Mouse (Mus musculus): ENCODE data around the gene Traip.
"Not testable (repeated sequence)": the region's sequence is repeated elsewhere in the genome, so short reads cannot be mapped to it uniquely, and the experiment has no call there.

The Traip gene

DNA sequence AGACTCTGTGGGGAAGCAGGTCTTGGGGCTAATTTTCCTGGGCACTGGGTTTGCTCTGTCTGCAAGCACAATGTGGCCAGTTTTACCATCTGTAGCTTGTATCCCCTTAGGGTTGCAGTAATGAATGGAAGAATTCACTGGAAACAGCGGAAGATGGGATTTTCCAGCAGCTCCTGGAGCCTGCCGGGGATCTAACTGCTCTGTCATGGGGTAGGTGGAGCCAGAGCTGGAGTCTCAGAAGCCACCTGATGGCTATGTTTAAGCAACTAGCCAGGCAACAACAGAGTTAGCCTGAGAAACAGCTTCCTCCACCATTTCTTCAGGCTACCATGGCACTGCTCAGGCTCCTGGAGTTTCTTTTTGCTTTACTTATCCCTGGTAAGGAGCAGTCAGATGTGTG lies 42.3 kb downstream of the Traip start, which contains the start of gene Cdhr4:
TSS of gene Cdhr4 (plus strand) at position 301 of the 400 bp plus-strand sequence.
- in situ Hi-C loops (cut with MboI; ENCODE audit: unreplicated experiment in 2 of 2) = no loop called here

DNA sequence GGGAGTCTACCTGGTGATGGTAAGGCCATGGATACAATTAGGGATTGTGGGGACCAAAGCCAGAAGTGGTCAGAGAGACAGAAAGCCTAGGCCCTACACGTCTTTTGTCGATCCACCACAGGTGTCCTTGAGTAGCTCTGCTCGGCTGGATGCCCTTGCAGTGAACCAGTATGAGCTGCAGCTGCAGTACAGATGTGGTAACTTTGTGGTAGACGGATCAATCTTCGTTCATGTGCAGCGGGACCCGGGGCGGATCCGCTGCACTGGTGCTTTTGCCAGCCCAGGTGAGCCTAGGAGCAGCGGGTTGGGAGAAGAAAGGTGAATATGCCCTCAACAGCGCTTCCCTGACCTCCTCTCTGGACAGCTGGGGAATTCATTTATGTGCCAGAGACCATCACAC lies 43.1 kb downstream of the Traip start:
- in situ Hi-C loops (cut with MboI; ENCODE audit: unreplicated experiment in 2 of 2) = no loop called here

DNA sequence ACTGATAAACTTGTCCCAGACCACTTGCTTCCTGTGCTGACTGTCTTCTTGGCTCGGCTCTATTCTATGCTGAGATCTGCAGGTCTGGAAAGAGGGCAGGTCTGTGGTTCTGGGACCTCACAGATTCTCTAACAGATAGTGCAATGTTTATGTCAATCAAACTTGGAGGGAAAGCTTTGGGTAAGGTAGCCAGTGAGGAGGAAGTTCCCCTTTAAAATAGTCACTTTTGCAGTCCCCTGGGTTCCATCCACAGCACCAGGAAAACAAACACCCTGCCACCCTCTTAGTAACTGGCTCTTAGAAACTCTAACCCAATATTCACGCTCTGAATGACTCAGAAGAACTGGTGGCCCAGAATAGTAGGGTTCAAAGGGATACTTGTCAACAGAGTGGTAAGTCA lies 44.5 kb downstream of the Traip start:
- in situ Hi-C loops (cut with MboI; ENCODE audit: unreplicated experiment in 2 of 2) = no loop called here

DNA sequence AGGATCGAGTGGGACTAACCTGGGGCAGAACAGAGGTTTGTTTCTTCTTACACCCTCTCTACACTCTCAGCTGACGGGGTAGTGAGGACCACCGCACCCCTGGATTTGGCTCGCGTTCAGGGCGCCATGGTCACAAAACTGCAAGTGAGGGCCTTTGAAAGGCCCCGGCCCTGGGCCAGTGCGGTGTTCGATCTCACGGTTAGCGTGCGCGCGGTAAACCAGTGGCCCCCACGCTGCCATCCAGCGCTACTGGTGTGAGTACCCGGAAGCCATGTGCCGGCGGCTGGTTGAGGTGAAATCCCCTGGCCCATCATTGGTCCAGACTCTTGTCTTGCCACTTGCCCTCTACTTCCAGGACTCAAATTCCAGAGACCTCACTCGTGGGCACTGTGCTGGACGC lies 45.6 kb downstream of the Traip start:
- in situ Hi-C loops (cut with MboI; ENCODE audit: unreplicated experiment in 2 of 2) = loop anchor here (5.0 kb wide), 1 partner anchor 33 kb away; no protein-coding TSS in a partner anchor

DNA sequence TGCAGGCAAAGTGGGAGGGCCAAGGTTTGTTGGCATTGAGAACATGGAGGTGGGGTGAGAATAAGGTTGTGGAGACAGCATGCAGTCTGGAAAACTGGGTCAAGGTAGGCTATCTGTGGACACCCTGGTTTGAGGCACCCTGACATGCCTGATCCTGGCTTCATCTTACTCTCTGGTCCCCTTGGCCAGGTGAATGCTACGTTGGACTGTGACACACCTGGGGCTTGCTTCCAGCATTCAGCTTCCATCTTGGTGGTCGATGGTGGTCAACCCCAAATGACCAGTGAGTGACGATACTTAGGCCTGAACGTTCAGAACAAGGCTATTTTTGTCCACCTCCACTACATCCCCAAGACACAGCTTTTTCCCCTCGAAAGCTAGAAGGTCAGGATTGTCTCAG lies 46.1 kb downstream of the Traip start, which contains the start of gene Gm20662:
TSS of gene Gm20662 (plus strand) at position 301 of the 400 bp plus-strand sequence.
- in situ Hi-C loops (cut with MboI; ENCODE audit: unreplicated experiment in 2 of 2) = loop anchor here (5.0 kb wide), 1 partner anchor 34 kb away; no protein-coding TSS in a partner anchor

DNA sequence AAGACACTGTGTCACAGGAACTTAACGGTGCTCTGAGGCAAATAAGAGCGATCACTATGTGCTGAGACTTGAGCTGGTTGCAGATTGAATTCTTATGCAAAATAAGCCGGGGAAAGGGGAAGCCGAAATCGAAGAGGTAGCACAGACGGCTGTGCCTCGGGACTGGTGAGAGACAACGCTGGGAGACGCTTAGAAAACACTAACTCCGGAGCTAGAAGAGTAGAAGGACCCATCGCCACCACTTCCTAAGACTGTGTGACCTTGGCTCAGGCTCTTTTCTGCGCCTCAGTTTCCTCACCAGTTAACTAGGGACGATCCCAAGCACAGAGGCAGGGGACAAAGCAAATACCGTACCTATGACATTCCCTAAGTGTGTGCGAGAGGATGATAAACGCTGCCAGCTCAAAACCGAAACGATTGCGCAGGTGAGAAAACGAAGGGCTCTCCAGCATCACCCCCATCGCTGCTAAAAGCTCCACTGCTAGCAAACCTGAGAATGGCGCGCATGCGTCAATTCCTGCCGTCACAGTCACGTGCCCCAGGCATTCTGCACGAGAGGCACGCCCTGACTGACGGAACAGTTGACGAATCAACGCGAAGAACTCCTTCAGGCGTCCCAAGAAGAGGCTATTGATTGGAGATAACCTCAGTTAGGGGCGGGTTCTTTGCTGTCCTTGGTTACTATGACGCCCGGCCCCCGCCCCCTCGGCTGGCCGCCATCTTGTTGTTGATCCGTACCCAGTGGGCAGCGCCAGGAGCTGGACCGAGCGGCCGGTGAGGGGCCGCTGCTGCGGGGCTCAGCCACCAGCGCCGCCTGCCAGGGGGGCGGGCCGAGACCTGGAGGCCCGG lies 52.2 kb downstream of the Traip start, which contains the start of gene Ip6k1:
TSS of gene Ip6k1 (plus strand) at position 580 of the 849 bp plus-strand sequence.
- in situ Hi-C loops (cut with MboI; ENCODE audit: unreplicated experiment in 2 of 2) = no loop called here

DNA sequence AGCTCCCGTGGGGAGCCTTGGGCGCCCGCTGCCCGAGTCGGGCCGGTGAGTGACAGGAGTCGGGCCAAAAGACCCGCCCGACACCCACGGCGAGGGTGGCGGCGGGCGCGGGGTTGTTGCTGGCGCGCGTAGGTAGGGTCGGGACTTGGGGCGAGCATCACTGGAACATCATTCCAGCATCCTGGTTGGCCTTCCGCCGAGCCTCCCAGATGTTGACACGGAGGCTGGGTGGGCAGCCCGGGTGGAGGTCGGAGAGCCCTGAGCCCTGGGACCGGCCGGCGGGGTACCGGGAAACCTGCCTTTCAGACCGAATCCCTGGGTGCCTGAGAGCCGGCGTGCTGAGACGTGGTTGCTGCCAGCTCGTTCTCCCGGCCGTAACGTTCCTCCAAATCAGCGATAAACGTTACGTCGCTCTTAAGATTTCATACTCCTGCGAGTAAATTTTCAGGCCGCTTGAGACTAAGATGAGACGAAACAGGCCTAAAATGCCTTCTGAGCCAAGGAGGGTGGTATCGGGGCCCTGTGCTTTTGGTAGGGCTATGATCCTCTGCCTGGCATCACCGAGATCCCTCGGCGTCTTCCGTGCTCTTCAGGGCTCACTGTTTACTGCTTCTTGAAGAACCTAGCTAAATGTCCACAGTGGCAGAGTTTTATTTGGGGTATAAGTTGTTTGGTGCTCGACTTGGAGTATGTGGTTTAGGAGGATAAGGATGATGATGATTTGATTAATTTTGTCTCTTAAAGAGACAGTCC lies 53.0 kb downstream of the Traip start:
- in situ Hi-C loops (cut with MboI; ENCODE audit: unreplicated experiment in 2 of 2) = no loop called here

DNA sequence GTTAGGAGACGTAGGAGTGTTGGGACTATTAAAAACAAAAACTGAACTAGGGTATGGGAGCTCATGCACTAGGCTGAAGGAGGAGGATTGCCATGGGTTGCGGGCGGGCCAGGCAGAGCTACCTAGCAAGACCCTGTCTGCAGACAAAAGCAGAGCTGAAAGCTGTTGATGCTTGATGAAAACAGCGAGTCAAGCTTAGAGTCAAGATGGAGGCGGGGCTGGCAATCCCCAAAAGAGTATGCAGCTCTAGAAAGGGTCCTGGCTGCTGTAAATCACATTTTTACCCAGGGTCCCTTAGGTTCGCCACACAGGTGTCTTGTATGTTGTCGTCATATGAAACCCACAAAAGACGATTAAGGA lies 53.6 kb downstream of the Traip start:
- in situ Hi-C loops (cut with MboI; ENCODE audit: unreplicated experiment in 2 of 2) = no loop called here

DNA sequence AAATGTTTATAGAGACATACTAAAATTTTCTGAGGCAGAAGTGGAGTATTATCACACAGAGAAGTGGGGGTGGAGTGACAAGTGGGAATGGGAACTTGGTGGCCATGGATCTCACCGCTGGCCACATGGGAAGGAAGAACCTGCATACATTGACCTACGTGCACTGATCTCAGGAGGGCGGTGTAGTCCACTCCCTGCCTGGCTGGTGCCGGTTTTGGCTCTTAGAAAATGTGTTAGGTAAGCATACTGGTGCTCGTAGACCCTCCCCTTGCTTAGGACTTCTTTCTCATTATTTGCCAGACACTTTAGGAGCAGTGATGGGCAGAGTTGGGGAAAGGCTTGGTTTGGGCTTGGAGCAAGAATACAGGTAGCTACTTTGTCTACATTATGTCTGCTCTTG lies 58.1 kb downstream of the Traip start:
- in situ Hi-C loops (cut with MboI; ENCODE audit: unreplicated experiment in 2 of 2) = loop anchor here in 1 of 2 experiments (5.0 kb wide), 1 partner anchor 39 kb away; the partner anchor contains the start of gene Gmppb

DNA sequence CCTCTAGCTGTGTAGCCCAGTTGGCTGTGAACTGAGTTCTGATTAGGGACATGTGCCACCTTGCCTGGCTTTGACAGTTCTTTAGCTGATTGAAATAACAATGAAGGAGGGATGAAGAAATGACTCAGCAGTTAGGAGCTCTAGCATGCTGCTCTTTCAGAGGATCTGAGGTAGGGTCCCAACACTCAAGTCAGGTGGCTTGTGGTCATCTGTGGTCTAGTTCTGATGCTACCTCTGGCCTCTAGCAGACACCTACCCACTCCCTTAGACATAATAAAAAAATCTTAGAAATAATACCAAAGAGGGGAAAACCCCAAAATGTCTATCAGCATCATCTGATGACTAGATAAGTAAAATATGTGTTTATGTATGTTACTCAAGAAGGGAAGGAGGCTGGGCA lies 60.4 kb downstream of the Traip start:
- in situ Hi-C loops (cut with MboI; ENCODE audit: unreplicated experiment in 2 of 2) = no loop called here

DNA sequence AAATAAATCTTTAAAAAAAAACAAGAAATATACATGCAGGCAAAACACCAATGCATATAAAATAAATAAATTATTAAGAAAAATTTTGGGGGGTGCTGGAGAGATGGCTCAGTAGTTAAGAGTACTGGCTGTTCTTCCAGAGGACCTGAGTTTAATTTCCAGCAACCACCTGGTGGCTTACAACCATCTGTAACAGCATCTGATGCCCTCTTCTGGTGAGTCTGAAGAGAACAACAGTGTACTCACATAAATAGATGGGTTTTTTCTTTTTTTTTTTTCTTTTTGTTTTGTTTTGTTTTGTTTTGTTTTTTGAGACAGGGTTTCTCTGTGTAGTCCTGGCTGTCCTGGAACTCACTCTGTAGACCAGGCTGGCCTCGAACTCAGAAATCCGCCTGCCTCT lies 63.6 kb downstream of the Traip start:
- in situ Hi-C loops (cut with MboI; ENCODE audit: unreplicated experiment in 2 of 2) = not testable (repeated sequence)

DNA sequence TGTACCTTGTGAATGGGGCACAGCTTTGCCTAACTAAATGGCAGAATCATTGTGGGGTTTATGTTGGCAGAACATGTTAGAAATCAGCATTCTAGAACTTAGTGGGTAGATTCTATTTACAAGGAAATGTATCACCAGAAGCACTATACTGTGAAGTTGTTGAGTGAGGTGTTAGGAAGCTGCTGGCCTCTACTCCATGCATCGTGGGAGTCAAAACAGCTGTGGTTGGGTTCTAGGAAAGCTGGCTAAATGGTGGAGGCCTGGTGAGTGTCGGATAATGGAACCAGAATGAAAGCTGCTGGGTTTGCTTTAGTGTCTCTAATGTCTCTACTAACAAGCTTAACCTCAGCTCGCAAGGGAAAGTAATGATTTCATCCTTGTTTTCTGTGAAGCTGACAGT lies 67.2 kb downstream of the Traip start:
- in situ Hi-C loops (cut with MboI; ENCODE audit: unreplicated experiment in 2 of 2) = no loop called here

DNA sequence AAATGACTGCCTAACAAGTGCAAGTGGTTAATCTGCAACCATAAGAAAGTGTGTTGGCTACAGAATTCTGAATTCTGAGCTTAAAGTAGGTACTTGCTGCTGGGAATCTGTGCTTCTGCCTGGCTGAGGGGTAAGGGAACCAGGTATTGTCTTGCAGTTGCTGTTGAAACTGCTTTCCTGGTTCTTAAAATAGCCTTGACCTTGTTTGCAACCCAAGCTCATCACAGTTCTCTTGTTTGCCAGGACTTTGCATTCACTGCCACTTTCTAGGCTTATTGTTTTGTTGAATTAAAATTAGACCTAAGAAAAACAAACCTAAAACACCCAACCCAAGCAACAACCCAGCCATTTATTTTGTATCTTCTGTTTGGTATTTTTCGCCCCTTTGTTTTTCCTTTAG lies 70.8 kb downstream of the Traip start:
- in situ Hi-C loops (cut with MboI; ENCODE audit: unreplicated experiment in 2 of 2) = no loop called here

Data from v-Abl transformed pro-B cells (cell line).